Mouse (Mus musculus) gastrocnemius, postnatal 36 days (tissue): ENCODE data around the gene Gdf3. TPM values are rescaled to one million over a fixed set of nuclear protein-coding genes. Genes with fewer than 3 reads are reported as not detected.
"Not testable (repeated sequence)": the region's sequence is repeated elsewhere in the genome, so short reads cannot be mapped to it uniquely, and the experiment has no call there.

Experiments
- DNase-seq, 2 experiments: peaks; one replicate each; pipeline ENCODE4 v3.0.0; 2022
- intact Hi-C: fragments of 180-260 bp; cut with DNase I; formaldehyde crosslinking; loops from one replicate; pipeline ENCODE4 v1.15.1; 2025
- long read RNA-seq, 2 experiments: library from polyadenylated mRNA; stranded (forward); transcript quantifications; one replicate each; pipeline ENCODE4 v2.0.0; 2021
- total RNA-seq, 2 experiments: library from RNA; stranded (reverse); gene quantifications; 2 replicates each; pipeline ENCODE4 v1.2.3; 2021

Gene Gdf3
- not detected for total RNA-seq
- long read RNA-seq, experiment 1, result 0 reads
- long read RNA-seq, experiment 2, result 0 reads

DNA sequence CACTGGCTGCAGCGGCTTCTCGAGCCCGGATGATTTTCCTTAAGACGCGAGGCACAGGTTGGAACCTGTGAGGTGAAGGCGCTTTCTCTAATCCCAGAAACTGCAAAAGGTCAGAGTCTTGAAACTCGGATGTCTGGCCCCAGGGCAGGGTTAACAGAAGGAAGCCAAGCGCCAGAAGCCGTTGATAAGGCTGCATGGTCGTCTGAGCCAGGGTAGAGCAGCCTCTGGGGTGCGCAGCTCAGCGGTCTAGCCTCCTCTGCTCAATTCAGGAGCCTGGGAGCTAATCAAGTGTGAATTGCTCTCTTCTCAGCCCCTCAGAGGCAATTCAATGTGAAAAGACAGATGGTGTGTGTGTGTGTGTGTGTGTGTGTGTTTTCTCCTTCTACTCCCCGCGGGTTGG, at the start of gene Gdf3:
Gdf3 (minus strand) TSS at position 317 of the 400 bp plus-strand sequence.
- intact Hi-C loops, result no loop called here
- no peak for DNase-seq

DNA sequence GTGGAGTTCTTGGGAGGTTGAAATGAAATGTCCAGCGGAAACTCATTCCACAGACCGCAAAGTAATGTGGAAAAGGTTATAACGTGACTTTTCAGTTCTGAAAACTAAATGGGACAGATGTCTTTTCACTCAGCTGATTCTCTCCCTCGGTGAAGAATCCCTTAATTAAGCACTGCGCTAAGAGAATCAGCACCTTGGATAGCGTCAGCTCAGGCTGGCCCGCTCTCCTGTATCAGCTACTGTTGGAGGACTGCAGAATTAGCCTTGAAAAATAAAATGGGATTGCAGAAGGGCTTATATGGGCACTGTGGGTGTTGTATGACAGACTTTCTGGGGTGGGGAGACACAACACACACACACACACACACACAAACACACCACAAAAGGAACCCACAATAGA, 49.7 kb upstream of the Gdf3 start:
- intact Hi-C loops, result no loop called here
- DNase-seq, result no peak

DNA sequence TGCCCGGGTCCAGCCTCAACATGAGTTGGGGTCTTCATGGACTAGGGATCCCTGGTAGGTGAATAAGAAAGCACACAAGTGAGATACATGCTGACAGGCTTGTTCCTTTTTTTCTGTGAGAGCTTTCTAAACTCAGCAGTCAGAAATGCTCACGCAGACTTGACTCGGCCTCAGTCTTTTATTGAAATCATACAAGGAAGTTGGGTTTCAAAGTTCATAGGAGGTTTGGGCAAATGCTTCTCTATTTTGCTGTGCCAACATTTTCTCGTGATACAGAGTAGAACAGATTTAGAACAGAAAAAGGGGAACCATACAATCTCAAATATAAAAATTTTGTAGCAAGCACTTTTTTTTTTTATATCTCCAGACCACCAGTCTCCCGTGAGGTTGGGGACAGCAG, 47.7 kb upstream of the Gdf3 start:
- DNase-seq, result no peak

GRCm38 (mm10) chr6:122654301-122654700, 44.4 kb upstream of the Gdf3 start:
- no peak for DNase-seq
- intact Hi-C loops, result no loop called here

More for the DNA sequence above, 47.7 kb upstream of the Gdf3 start:
- intact Hi-C loops, result no loop called here

DNA sequence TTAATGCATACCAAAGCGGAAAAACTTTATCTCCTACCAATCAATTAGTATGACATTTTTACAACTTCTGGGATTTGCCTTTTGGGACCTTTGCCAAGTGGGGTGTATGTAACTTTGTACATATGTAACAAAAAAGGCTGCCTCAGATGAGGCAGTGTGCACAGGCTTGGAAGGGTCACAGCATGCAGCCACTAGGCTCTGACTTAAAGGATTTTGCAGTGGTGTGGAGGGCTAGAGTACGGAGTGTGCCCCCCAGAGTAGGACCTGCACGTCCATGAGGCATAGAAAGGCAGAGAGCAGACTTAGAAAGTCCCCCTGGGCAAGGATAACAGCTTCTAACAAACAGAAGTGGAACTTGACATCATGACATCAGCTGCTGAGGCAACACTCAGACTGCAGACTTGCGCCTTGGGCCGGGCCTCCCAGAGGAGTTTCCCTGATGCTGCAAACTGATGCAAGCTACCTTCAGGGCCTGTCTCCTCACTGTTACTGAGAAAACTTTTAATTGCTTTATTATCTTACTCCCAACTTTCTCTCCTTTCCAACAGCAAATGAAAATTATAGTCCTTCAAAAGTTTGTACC, 40.6 kb upstream of the Gdf3 start:
- intact Hi-C loops, result no loop called here
- no peak for DNase-seq

- no peak for DNase-seq
- intact Hi-C loops, result no loop called here
These were observed 40.0 kb upstream of the Gdf3 start for GRCm38 (mm10) chr6:122649903-122650302.

GRCm38 (mm10) chr6:122644196-122644595, 34.3 kb upstream of the Gdf3 start:
- DNase-seq, intact Hi-C loops: not testable (repeated sequence)

DNA sequence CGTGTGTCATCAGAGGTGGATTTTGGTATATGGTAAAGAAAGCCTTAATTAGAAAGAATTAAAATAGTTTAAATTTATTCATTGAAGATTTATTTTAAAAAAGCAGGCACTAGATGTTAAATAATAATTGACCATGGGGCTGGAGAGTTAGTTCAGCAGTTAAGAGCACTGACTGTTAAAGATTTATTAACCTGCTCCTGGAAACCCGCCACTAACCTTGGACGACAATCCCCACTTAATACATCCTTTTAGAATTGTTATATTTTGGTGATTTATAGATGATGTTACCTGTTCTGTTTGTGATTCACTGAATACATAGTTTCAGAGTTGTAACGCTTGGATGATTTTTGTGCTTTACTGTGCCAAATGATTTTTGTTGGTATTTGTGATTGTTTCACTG, 27.7 kb upstream of the Gdf3 start:
- DNase-seq, intact Hi-C loops: not testable (repeated sequence)

DNA sequence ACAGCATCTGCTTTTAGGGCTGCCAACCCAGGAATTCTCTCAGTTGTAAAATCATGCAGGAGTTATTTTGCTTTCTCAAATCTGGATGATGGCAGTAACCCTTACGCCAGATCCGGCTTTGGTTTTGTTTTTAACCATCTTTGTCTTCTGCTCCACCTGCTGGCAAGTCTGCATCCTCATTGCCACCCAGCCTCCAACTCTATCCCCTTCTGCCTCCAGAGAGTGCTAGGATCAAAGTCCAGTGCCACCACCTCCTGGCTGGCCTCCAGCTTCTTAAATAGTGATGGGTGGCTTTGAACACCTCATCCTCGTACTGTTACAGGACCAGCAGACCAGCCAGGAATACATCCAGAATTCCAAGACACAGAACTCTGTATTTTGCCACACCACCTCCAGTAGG, 26.8 kb upstream of the Gdf3 start:
- intact Hi-C loops, result no loop called here
- DNase-seq, result no peak

GRCm38 (mm10) chr6:122635315-122635714, 25.4 kb upstream of the Gdf3 start:
- no peak for DNase-seq
- intact Hi-C loops, result no loop called here

DNA sequence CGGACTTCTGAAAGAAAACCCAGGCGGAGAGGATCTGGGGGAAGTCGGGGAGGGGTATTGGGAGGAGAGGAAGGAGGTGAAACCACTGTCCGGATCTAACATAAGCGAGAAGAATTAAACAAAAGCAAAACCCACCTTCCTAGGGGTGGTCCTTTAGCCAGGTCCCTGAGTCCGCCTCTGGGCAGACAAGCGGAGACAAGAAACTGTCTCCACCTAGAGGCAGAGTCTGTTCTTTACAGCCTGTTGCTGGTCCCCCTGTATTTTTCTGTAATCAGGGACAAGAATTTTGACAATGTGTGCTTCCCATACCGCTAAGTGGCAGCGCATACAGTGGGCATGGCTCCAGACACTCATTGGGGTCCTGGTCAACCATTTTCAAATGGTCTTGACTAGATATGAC, 23.5 kb upstream of the Gdf3 start:
- intact Hi-C loops, result no loop called here
- no peak for DNase-seq

DNA sequence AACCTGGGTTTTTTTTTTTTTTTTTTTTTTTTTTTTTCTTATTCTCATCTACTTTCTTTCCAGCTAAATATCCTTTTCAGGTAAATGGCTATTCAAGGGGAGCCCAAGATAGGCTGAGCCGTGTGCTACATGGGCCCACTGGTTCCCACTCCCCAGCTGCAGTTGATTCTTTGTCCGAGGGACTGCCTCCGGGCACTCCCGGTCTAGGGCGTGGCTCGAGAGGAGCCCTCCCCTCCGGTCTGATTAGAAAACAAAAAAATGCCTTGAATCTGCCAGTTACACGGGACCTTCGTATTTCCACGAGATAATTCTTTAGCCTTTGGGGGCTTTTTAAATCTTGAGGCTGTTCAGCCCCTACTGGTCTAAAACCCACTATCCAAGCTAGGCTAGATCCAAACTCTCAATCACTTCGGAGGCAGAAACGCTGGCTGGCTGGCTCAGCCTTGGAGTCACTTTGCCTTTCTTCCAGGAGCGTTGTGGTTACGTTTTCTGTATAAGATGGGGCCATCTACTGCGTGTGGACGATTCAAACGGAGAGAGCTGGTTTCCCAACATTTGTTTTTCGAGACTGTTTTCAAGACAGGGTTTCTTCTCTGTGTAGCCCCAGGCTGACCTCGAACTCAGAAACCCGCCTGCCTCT, 17.7 kb upstream of the Gdf3 start:
- intact Hi-C loops, result no loop called here
- DNase-seq, result no peak

- DNase-seq, result no peak
- intact Hi-C loops, result no loop called here
These were observed 16.2 kb upstream of the Gdf3 start, which contains the start of gene Dppa3 for GRCm38 (mm10) chr6:122626110-122626509. TSS of gene Dppa3 (plus strand) at chr6:122626410.

- intact Hi-C loops, result no loop called here
- no peak for DNase-seq
These were observed 15.3 kb upstream of the Gdf3 start for GRCm38 (mm10) chr6:122625156-122625555.

GRCm38 (mm10) chr6:122624480-122624879, 14.6 kb upstream of the Gdf3 start:
- no peak for DNase-seq
- intact Hi-C loops, result no loop called here

GRCm38 (mm10) chr6:122621066-122621465, 11.2 kb upstream of the Gdf3 start:
- intact Hi-C loops, result no loop called here
- DNase-seq, result no peak

GRCm38 (mm10) chr6:122616022-122616421, 6.1 kb upstream of the Gdf3 start:
- DNase-seq, result no peak
- intact Hi-C loops, result no loop called here

- intact Hi-C loops, result no loop called here
- no peak for DNase-seq
These were observed 4.2 kb upstream of the Gdf3 start for GRCm38 (mm10) chr6:122614047-122614446.

DNA sequence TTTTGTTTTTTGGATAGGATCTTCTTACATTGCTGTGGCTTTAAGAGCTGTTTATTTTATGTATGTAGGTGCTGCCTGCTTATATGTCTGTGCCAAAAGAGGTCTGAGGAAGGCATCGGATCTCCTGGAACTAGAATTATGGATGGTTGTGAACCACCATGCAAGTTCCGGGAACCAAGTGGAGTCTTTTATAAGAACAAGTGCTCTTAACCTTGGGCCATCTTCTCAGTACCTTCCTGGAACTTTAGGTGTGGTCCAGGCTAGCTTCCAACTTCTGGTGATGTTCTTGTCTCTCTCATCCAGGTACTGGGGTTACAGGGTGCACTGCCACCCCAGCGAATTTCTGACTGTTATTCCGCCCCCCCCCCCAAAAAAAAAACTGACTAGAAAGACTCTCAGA, 2.5 kb upstream of the Gdf3 start:
- DNase-seq, result no peak
- intact Hi-C loops, result no loop called here

DNA sequence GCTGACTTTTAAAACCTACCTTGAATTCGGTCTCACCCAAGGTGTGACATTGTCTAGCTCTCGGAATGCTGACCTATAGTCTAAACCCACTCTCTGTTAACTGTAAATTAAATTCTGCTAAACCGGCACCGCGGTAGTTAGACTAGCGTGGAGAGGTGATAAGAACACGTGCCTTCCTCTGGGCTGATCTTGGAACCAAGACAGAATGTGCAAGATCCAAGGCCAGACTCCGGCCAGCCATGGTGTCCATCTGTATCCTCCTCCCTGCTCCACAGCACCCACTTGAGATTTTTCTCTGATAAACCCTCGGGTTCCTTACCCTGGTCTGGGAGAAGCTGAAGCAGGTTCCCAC, 534 bp downstream of the Gdf3 start:
- no peak for DNase-seq
- intact Hi-C loops, result no loop called here

DNA sequence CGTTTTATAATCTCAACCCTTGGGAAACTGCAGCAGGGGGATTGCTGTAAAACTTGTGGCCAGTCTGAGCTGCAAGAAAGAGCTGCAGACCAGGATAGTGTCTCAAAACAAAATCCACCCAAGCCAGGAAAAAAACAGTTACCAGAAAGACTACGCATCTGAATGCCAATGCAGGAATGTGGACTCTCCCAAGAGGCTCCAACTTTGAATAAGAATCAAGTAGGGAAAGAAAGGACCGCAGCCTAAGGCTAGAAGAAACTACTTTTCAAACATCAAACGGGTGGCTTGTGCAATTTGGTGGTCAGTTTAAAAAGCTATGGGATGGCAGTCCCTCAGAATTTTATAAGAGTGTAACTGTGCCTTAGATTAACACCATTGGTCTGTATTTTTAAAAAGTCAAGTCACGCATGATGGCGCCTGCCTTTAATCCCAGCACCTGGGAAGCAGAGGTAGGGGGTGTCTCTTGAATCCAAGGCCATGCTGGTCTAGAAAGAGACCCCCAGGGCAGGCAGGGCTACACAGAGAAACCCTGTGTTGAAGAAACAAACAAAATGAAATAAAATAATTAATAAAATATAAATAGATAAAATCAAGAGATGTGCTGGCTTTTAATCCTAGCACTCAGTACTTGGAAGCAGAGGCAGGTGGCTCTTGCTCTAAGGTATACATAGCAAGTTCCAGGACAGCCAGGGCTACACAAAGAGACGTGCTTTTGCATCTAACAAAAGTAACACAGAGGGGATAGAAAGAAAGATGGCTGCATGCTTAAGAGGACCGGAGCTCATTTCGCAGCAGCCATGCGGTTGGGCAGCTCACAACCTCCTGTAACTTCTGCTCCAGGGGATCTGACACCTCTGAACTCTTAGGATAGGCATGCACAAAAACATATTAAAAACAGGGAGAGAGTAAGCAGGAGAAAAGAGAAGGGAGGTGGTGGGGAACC, 1.2 kb downstream of the Gdf3 start:
- no peak for DNase-seq
- intact Hi-C loops, result no loop called here

- no peak for DNase-seq
- intact Hi-C loops, result no loop called here
These were observed 2.2 kb downstream of the Gdf3 start for GRCm38 (mm10) chr6:122607700-122608099.
